Mouse (Mus musculus) C2C12 (cell line): Measurements from ENCODE around the gene Tbl3. TPM values are rescaled to one million over a fixed set of nuclear protein-coding genes. Genes with fewer than 3 reads are reported as not detected.

ENCODE experiments used
- H3K27me3 ChIP-seq: one replicate; pipeline ENCODE4 v1.6.1; 2011; ENCODE audit not compliant: control insufficient read depth, insufficient read depth, insufficient read length
- H3K36me3 ChIP-seq: one replicate; pipeline ENCODE4 v1.6.1; 2011; ENCODE audit not compliant: control insufficient read depth, insufficient read depth
- H3K4me3 ChIP-seq: one replicate; pipeline ENCODE4 v1.5.1; 2011; ENCODE audit warnings: mild to moderate bottlenecking, control low read depth; ENCODE audit not compliant: poor library complexity, insufficient read depth, severe bottlenecking
- H3K79me2 ChIP-seq: one replicate; pipeline ENCODE4 v1.6.1; 2011; ENCODE audit not compliant: control insufficient read depth, insufficient read depth
- H3K79me3 ChIP-seq: one replicate; pipeline ENCODE4 v1.6.1; 2011; ENCODE audit warnings: low read depth, control low read depth
- H3ac ChIP-seq: one replicate; pipeline ENCODE3; 2011; ENCODE audit warnings: low read depth; ENCODE audit not compliant: control insufficient read depth, insufficient read length
- CEBPB ChIP-seq: IDR thresholded peaks from one replicate; pipeline ENCODE4 v1.6.1; 2011; ENCODE audit warnings: low read depth, mild to moderate bottlenecking, control low read depth, moderate library complexity
- CTCF ChIP-seq: IDR thresholded peaks from one replicate; pipeline ENCODE4 v1.5.1; 2011; ENCODE audit not compliant: control insufficient read depth, insufficient read depth, insufficient read length
- FOSL1 ChIP-seq: IDR thresholded peaks from one replicate; pipeline ENCODE4 v1.8.0; 2011; ENCODE audit warnings: mild to moderate bottlenecking, low read length; ENCODE audit not compliant: poor library complexity, insufficient read depth, severe bottlenecking
- MAX ChIP-seq: IDR thresholded peaks from one replicate; pipeline ENCODE4 v1.6.1; 2011; ENCODE audit warnings: mild to moderate bottlenecking, control low read depth
- MYOD1 ChIP-seq: IDR thresholded peaks from one replicate; pipeline ENCODE4 v1.6.1; 2011; ENCODE audit warnings: low read depth; ENCODE audit not compliant: control insufficient read depth, insufficient read length
- MYOG ChIP-seq: IDR thresholded peaks from one replicate; pipeline ENCODE4 v1.6.1; 2011; ENCODE audit not compliant: control insufficient read depth, insufficient read length; ENCODE audit errors: extremely low read depth
- USF1 ChIP-seq: IDR thresholded peaks from one replicate; pipeline ENCODE4 v1.6.1; 2011; ENCODE audit warnings: low read depth, mild to moderate bottlenecking, control low read depth, moderate library complexity
- long read RNA-seq, 2 experiments: library from polyadenylated mRNA; unstranded; transcript quantifications; one replicate each; pipeline ENCODE4 v2.0.0; 2019 to 2020
- polyA plus RNA-seq: library from polyadenylated mRNA; unstranded; fragments of >200 nt; fragmentation: generic; extraction: Trizol; gene quantifications from one replicate; pipeline ENCODE4 v1.2.1, GENCODE M21; 2012; ENCODE audit warnings: missing spikeins

Gene Tbl3
- 83.8 TPM for polyA plus RNA-seq
- long read RNA-seq, experiment 1, full-length matches to known transcripts = 31 of 46 reads
- long read RNA-seq, experiment 1, partial matches to known transcripts = 7 of 46 reads
- long read RNA-seq, experiment 1, other reads (novel, unspliced or antisense) = 8 of 46 reads
- long read RNA-seq, experiment 2, full-length matches to known transcripts = 641 of 685 reads
- long read RNA-seq, experiment 2, partial matches to known transcripts = 11 of 685 reads
- long read RNA-seq, experiment 2, other reads (novel, unspliced or antisense) = 33 of 685 reads

DNA sequence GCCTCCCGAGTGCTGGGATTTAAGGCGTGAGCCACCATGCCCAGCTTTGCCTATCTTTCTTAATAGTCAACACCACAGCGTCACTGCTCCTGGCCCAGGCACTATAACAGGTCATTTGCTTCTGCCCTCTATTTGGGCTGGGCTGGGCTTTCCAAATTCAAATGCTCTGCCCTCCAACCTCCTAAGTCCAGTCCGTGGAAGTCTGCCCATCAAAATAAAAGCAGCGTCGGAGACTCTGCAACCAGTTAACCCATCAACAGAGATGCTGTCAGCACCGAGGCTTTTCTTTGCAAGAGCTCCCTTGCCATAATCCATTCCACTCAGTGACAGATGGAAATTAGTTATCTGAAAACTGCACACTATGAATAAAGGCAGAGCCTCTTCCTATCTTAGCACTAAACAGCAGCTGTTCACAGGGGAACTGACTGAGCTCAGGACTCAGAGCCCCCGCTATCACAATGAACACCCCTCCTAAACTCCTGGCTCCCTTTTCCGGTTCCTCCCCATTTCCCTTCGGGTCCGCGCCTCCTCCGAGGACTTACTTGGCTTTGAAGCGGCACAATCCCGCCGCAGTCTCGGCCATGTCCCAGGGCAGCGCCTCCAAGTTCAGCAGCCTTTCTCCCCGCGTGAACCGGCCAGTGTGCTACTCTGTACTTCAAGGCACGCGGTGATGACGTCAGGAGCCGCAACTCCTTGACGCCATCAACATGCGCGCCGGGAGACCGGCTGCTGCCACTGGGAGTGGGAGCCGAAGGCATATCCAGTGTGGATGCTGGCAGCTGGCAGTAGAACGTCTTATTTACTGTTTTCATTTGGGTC is at the start of gene Tbl3:
Gene Tbl3, minus strand, starts transcription at position 679 of the 819 bp plus-strand sequence.
- Histone ChIP-seq H3ac (peak within 1 kb of the TSS; percentile 86), H3K79me3 (peaks cover 19% of the 10 kb centered on the region), H3K79me2 (peaks cover 25% of the 10 kb centered on the region), H3K36me3 (peaks cover 27% of the 10 kb centered on the region), H3K4me3 (peak within 1 kb of the TSS; percentile 96), H3K27me3 (no peaks in the 10 kb centered on the region)
- TF ChIP-seq MAX = peak; percentile 78
- TF ChIP-seq MYOD1 = no peak
- no peak for TF ChIP-seq FOSL1
- TF ChIP-seq CEBPB = no peak
- no peak for TF ChIP-seq USF1
- no peak for TF ChIP-seq CTCF
- no peak for TF ChIP-seq MYOG

DNA sequence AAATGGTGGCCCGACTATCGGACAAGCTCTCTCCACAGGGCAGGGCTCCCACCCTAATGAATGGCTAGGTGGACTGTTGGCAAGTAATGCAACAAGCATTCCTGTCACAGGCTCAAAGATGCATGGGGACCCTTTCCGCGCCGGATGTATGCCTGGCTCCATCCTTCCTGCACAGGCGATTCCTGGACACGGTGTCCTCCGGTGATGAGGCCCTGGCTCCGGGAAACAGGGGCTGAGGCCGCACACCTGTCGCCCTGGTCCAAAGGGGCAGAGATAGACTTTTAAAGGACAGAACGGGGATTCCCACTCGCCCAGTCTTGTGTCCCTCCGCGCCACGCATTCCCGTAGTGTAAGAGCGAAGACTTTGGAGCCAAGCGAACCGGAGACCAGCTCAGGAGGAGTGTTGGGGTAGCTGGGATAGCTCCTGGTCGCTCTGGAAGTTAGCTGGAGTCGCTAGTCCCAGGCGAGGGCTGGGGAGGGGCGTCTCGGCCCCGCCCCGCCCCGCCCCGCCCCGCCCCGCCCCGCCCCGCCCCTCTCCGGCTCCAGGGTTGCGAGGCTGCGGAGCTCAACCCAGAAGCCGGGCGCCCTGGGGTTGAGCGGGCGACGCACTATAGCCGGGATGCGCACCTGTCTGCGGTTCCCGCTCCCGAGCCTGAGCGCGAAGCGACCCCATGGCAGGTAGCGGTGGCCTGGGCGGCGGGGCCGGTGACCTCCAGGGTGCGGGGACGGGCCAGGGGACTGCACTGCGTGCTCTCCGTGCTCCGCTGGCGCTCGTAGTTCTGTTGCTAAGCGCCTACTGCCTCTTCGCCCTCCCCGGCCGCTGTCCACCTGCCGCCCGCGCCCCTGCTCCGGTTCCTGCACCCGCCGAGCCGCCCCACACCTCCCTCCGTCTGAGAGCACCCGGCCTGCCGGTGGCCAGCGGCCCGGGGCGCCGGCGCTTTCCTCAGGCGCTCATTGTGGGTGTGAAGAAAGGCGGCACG is 45.2 kb upstream of the Tbl3 start, which contains the start of gene Hs3st6:
Gene Hs3st6, plus strand, starts transcription at position 574 of the 980 bp plus-strand sequence.
- Histone ChIP-seq H3K79me3 (no peaks in the 10 kb centered on the region), H3K4me3 (no peak within 1 kb of the TSS), H3K36me3 (no peaks in the 10 kb centered on the region), H3ac (peak within 1 kb of the TSS; percentile 26), H3K27me3 (peaks cover 71% of the 10 kb centered on the region), H3K79me2 (no peaks in the 10 kb centered on the region)
- TF ChIP-seq CEBPB = no peak
- TF ChIP-seq USF1 = no peak
- TF ChIP-seq FOSL1 = no peak
- TF ChIP-seq MAX = no peak
- TF ChIP-seq MYOD1 = no peak
- no peak for TF ChIP-seq CTCF
- TF ChIP-seq MYOG = no peak

DNA sequence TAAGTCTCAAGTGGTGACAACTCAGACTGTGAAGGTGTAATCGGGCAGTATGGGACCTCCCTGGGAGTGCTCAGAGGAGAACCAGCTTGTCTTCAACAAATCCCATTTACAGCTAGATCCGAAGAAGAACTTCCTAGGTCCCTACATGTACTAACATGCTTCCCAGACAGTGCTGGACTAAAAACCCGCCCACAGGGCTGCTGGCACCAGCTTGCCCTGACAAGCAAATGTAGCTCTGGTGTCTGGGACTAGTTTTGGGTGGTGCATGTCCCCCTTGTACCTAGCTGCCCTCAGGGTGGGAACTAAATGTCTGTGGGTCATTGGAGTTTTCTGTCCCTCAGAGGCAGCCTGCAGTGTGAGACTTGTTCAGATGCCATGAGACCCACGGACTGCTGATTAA is 44.1 kb upstream of the Tbl3 start:
- Histone ChIP-seq H3ac (no peak overlapping the region), H3K27me3 (peaks cover 62% of the 10 kb centered on the region), H3K36me3 (no peaks in the 10 kb centered on the region), H3K79me3 (no peaks in the 10 kb centered on the region), H3K4me3 (no peak overlapping the region), H3K79me2 (no peaks in the 10 kb centered on the region)
- TF ChIP-seq FOSL1 (no peak), MAX (no peak), MYOG (no peak), CTCF (no peak), MYOD1 (no peak), CEBPB (no peak), USF1 (no peak)

DNA sequence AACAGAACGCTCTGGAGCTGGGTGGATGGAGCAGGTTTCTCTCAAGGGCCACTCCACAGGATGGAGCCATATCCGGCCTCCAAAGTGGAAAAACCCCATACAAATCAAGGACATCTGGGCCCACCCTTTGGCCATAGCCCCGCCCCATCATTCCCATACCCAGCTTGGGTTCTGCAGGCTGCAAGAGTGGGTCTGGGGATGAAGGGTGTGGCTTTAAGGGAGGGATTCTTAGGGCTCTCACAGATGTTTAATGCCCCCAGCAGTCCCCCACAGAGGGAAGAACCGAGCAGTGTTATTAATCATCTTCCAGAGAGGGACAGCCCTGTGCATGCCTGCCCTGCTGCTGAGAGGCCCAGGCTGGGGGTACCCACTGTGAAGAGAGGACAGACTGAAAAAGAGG is 39.5 kb upstream of the Tbl3 start:
- H3K36me3 ChIP-seq = no peaks in the 10 kb centered on the region
- H3K79me3 ChIP-seq = no peaks in the 10 kb centered on the region
- no peak overlapping the region for H3K4me3 ChIP-seq
- TF ChIP-seq CTCF (no peak), MAX (no peak), FOSL1 (no peak), MYOD1 (no peak), MYOG (no peak), USF1 (no peak), CEBPB (no peak)
- peaks cover 18% of the 10 kb centered on the region for H3K27me3 ChIP-seq
- H3K79me2 ChIP-seq = no peaks in the 10 kb centered on the region
- no peak overlapping the region for H3ac ChIP-seq

DNA sequence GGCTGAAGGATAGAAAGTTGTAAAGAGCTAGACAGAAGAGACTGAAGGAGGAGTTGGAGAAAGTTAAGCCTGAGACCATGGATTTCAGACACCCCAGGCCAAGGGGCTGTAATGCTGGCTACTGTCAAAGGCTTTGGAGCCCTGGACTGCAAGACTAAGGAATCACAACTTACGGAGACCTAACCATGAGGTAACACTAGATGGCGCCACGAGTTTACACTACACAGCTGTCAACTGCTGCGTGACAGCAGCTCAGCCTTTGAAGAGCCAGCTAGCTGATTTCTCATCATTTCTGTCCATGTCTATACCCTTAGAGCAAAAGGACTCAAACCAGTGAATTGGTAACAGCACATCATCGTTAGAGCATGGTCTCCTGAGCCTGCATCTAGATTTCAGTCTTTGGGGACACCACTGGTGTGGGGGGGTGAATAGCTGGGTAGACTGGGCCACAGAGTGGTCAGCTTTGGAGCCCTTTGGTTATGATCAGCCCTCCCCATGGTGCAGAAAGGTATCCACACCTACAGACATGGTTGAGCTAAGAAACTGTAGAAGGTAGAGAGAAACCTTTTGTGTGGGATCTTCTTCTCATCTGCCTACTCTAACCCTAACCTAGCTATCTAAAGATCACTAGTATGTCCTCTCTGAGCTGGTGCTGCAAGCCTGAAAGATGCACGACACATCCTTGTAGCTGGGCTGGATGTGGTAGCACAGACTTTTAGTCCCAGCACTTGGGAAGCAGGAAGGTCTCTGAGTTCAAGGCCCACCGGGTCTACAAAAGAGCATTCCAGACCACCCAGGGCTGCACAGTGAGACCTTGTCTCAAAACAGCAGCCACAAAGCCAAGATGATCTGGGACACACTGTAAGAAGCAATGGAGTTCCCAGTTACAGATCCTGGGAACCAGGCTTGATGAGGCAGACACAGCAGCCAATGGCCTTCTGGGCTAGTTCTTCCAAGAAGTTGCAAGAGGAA is 38.4 kb upstream of the Tbl3 start:
- no peaks in the 10 kb centered on the region for H3K79me2 ChIP-seq
- TF ChIP-seq CTCF (peak; percentile 54), MAX (peak; percentile 30), FOSL1 (no peak)
- no peak overlapping the region for H3ac ChIP-seq
- H3K36me3 ChIP-seq = no peaks in the 10 kb centered on the region
- H3K79me3 ChIP-seq = no peaks in the 10 kb centered on the region
- no peak overlapping the region for H3K4me3 ChIP-seq
- H3K27me3 ChIP-seq = peaks cover 6% of the 10 kb centered on the region
